Mouse (Mus musculus): ENCODE measurements at regions not wholly inside any gene's neighbourhood (a gene's known extent, or its start where the extent isn't known, plus 50 kb on each side); places are given as distances from the start of the nearest gene placed in this dataset.

DNA sequence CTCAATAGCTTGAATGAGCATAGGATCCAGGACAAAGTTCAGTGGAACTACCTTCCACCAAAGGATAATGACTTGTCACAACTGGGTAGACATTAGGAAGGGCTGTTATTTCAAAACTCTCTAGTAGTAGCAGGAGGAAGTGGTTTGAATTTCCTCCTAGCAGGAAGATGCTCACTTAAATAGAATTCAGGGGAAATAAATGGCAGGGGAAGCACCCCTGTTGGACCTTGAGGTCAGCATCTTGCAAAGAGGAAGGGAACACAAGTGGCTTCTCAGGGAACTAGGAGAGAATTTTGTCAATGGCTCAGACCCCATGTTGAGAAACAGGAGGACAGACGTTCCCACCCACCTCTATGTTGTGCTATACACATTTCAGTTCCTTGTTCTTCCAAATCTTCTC, 178.4 kb upstream of the Jun start:
- peak in 1 of 2 experiments; percentile 38 for DNase-seq

GRCm38 (mm10) chr4:95233034-95233433, 181.0 kb upstream of the Jun start:
- DNase-seq: peak in 1 of 2 experiments; percentile 36

DNA sequence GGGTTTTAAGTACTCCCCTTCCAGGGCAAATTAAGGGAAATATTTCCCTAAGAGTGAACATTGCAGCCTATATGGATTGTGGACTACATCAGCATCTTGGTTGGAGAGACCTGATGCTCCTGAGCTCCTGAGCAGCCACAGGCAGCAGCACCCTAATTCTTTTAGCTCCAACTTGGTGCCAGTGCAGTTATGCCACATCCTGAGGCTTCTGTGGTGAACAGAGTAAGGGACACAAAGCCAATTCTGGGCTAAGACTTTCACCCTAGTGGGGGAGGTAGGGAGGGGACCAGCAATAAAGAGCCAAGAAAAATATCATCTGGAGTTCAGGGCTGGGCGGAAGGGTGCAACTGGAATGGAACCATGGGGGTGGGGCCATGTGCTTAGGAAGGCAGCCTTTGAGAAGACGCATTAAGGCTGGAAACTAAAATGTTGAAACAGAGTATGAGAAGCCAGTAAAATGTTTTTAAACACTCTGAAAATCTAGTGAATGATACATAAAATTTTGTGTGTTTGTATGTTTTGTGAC, 182.1 kb upstream of the Jun start:
- peak; percentile 66 to 81 for DNase-seq

DNA sequence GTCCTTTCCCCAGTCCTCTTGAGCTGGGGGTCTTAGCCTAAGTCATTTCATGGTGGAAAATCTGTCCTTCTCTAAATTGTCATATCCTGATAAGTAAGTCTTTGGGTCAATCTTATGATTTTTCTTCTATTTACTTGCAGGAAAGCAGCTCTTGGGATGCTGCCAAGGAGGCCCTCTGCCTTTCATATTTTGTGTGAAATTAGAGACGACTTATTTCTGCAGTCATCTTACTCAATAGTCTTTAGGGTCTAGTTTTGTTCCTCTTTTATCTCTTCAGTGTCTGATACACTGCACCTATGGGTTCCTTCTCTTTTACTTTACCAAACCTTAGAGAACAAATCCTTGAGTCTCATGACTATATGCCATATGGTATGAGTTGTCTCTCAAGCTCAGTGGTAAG, 196.0 kb upstream of the Jun start:
- no peak for DNase-seq

GRCm38 (mm10) chr4:95249031-95249430, 197.0 kb upstream of the Jun start:
- no peak for DNase-seq

GRCm38 (mm10) chr4:95250083-95250482, 198.1 kb upstream of the Jun start:
- no peak for DNase-seq

DNA sequence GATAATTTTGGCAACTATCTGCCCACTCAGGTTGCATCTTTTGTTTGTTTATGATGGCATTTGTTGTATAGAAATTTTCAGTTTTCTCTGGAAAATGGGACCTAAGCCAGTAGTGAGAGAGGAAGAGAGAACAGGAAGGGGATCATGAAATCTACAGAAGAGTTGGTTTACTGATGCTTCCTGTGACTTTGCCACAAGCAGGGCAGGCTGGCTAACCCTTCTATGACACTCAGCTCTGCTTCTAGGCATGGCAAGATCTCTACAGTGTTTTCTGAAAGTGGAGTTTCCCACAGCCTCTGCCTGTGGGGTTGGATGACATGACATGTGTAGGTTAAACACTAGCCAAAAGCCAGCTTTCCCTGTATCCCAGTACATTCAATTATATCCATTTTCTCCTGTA, 217.7 kb upstream of the Jun start:
- DNase-seq: no peak

DNA sequence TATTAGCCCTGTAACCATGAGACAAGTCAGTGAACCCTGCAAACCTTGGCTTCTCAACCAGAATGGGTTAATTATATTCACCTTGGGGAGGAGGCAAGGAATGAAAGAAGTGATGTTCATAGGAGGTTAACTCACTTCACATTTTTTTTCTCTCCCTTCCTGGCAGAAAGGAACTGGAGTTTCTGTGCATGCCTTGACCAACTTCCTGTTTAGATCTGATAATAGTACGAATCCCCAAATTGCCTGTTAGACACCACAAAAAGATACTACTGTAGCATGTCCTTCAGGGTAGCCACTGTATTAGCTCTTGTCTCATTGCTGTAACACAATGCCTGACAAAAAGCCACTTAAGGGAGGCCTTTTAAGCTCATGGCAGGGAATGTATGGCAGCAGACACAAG, 218.4 kb upstream of the Jun start:
- DNase-seq: no peak

DNA sequence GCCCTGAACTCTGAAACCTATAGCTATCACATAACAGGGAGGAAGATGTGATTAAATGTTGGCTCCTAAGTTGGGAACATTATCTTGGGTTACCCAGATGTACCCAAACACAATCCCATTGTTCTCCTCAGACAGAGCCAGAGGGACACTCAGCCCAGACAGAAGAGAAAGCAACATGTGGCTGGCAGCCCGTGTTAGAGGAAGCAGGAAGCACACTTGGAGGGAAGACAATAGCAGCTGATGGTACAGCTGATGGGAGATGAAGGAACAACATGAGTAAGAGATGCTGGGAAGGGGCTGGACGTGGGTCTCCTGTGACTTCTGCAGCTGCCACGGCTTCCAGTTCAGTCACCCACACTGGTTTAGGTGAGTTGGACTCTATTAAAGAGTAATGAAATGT, 224.2 kb upstream of the Jun start:
- DNase-seq: peak in 1 of 2 experiments; percentile 35

GRCm38 (mm10) chr4:95277989-95278713, 226.1 kb upstream of the Jun start:
- peak in 1 of 2 experiments; percentile 14 for DNase-seq

- DNase-seq: peak; percentile 32 to 40
These were observed 226.7 kb upstream of the Jun start for GRCm38 (mm10) chr4:95278714-95279095.

DNA sequence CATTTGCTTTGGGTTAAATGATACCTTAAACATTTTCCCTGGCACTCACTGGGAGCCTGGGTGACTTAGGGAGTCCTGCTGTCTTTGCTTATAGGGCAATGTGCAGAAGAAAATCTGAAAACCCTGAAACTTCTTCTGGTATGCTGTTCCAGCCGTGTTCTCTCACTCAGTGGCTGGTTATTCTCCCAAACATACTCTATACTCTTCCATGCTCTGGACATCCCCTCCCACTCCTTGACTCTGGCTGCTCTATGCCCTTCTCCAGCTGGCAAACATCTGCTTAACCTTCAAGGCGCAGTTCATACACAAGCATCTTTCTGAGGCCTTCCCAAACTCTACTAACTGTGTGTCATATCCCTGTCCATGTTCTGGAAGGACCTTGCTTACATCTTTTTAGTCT, 227.2 kb upstream of the Jun start:
- DNase-seq: no peak

DNA sequence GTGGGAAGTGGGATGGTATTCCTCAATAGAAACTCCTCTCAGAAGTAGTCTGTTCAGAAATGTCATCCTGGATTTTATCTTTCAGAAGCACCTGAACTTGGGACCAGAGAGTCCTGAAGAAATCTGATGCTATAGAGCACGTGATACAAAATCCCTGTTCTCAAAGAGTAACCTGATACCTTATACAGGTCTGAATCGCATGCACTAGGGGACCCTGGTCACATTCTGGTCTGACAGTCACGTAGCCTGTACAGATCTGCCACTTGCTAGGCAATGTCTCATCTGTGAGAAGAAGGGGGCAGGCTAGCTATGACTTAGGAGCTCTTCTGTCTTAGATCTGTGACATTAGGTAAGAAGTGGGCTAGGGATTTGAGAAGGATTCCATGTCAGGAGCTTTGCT, 230.1 kb upstream of the Jun start:
- no peak for DNase-seq

DNA sequence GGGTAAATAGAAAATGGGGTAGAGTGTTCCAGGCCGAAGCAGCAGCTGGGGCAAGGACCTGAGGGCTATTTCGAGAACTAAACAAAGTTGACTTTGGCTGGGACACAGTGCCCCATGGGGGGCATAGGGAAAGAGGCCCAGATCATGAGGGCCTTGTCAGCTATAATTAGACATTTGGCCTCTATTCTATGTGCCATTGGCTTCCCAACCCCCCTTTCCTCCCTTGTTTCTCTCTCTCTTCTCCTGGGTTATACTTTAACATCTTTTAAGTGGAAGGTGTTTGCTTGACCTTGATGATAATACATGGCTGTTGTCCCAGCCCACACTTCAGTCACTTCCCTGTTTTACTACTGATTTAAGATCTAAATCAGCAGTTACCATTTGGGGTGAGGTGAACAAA, 231.8 kb upstream of the Jun start:
- peak; percentile 69 to 81 for DNase-seq

GRCm38 (mm10) chr4:95284192-95284591, 232.2 kb upstream of the Jun start:
- DNase-seq: peak in 1 of 2 experiments; percentile 23

DNA sequence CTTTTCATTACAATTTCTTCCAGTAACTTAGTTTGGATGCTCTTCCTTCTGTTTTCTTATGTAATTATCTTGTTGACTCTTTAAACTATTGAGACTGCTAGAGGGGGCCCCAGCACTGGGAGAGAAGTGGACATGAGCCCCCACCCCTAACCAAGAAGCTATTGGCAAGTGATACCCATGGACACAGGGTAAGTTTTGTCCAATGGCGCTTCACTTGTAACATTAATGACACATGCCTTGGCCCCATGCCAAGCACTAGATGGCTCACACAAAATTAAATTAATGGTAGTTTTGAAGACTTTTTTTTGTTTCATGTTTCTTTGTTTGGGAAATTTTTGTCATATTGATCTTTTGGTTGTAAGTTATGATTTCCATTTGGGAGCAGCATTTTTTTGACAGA, 232.7 kb upstream of the Jun start:
- peak in 1 of 2 experiments; percentile 18 for DNase-seq

GRCm38 (mm10) chr4:95290321-95290720, 238.3 kb upstream of the Jun start:
- peak; percentile 20 to 39 for DNase-seq

DNA sequence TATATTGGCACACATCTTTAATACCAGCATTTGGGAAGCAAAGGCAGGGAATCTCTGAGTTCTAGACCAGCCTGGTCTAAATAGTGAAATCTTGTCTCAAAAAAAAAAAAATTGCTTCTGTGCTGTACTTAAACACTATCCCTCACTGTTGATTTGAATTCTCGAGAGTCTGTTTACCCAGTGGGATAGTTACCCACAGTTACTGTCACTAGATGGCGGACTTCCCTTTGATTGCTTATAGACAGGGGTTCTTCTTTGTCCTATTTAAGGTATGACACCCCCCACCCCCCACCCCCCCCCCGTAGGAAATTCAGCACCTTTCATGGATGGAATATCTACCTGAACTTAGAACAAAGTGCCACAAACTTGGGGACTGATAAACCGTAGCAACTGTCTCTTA, 242.1 kb upstream of the Jun start:
- peak in 1 of 2 experiments; percentile 22 for DNase-seq

GRCm38 (mm10) chr4:95301907-95302306, 249.9 kb upstream of the Jun start:
- DNase-seq: no peak

DNA sequence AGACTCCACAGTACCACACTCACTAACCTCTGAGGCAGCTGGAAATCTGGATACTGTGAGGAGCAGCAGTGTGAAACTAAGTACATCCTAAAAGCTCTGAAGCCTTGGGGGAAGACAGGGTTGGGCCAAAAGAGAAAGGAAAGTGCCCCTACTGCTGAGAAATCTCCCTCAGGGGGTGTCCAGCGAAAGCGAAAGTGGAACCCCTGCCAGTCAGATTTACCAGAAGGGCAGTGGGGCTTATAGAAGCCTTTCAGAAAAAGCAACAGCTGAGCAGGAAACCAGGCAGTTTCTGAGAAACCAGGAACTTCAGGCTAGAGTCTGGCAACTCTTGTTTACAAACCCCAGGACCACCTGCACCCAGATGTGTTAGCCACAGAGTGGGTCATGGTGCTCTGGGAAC, 251.3 kb upstream of the Jun start:
- peak; percentile 59 to 69 for DNase-seq

DNA sequence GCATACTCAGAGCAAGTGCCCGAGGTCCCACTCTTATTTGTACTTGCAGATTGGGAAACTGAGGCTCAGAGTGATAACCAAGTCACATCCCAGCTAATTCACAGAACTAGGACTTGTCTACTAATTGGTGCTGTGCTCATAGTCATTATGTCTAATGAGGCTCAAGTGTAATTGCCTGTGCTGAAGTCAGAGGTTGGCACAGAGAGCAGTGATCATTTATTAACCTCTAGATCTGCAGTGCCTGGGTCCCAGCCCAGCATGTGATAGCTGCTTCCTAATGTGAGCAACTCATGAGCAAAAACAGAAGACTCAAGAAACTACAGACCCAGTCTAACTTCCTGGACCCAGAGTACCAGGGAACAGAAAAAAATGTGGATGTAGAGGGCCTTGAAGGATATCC, 252.0 kb upstream of the Jun start:
- DNase-seq: no peak

DNA sequence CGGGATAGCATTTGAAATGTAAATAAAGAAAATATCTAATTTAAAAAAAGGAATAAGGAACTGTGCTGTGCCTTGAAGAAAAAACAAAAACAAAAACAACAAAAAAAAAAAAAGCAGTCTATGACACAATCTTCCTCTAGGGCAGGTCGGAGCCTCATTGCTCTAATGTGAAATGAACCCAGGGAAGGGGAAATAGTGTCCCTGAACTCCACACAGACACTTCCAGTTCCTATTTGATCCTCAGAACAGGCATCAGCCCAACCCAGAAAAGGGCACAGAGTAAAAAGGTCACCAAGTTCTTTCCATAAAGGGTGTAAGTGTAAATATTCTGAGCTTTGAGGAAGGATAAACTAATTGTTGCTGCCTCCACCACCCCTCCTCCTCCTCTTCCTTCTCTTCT, 250.2 kb upstream of the Fggy start:
- no peak for DNase-seq

DNA sequence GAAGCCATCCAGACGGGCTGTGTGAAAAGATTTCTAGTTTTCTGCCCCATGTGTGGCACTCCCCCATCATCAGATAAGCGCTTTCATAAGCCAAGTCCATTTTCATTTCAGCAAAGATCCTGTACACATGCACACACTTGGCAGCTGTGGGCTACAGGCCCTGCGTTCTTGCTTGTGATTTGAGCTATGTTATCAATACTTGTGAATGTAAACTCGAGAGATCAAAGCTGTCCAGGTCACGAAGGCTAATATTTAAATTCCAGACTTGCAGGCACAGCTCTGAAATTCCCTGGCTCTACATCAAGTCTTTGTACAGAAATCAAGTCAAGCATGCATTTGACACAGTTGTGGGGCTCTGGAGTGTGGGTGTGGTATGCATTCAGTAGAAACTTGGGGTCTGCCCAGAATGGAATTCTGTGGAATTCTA, 248.8 kb upstream of the Fggy start:
- DNase-seq: no peak

DNA sequence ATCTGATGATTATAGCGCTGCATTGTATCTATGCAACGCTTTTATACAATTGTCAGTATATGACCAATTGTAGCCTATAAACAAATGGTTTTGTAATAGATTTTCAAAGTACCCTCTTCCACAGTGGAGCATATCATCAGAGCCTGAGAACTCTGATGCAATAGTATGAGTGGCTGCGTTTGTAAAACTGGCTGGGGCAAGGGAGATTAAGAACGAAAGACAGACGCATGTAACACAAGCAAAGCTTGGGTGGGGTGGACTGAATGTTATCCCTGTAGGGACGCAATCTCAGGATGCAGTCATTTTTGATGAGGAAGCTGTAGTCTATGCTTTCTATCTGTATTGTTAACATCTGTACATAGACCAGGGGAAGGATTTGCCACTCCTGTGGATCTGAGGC, 246.9 kb upstream of the Fggy start:
- no peak for DNase-seq

All from heart, adult 18-20 months (tissue).